Mouse (Mus musculus) forebrain, embryonic 10.5 days (tissue): ENCODE data around the gene Qtrt2. TPM values are rescaled to one million over a fixed set of nuclear protein-coding genes. Genes with fewer than 3 reads are reported as not detected.

Experiments
- DNase-seq: peaks from one replicate; pipeline ENCODE4 v3.0.0-alpha.2; 2017; ENCODE audit warnings: low spot score; ENCODE audit errors: extremely low spot score
- H3K27ac ChIP-seq: fragments of 300-500 bp; sonication (generic); 2 replicates; pipeline ENCODE4 v1.5.1; 2016; ENCODE audit warnings: mild to moderate bottlenecking
- H3K27me3 ChIP-seq: fragments of 300-500 bp; sonication (generic); 2 replicates; pipeline ENCODE4 v1.6.1; 2016; ENCODE audit warnings: mild to moderate bottlenecking; ENCODE audit not compliant: poor library complexity, severe bottlenecking
- H3K36me3 ChIP-seq: fragments of 300-500 bp; sonication (generic); replicated peaks from 2 replicates; pipeline ENCODE4 v1.6.1; 2016; ENCODE audit warnings: mild to moderate bottlenecking, moderate library complexity
- H3K4me1 ChIP-seq: fragments of 300-500 bp; sonication (generic); 2 replicates; pipeline ENCODE4 v1.6.1; 2016
- H3K4me3 ChIP-seq: fragments of 300-500 bp; sonication (generic); 2 replicates; pipeline ENCODE4 v1.5.1; 2016; ENCODE audit warnings: mild to moderate bottlenecking, moderate library complexity
- H3K9me3 ChIP-seq: fragments of 300-500 bp; sonication (generic); 2 replicates; pipeline ENCODE4 v1.6.1; 2016; ENCODE audit warnings: mild to moderate bottlenecking, moderate library complexity
- WGBS: fragments of 180-500 bp; shearing (Covaris S2); methylation state at CpG from one replicate; pipeline ENCODE4 v1.1.7; 2016; 5-methylcytosine and 5-hydroxymethylcytosine counted together
- polyA plus RNA-seq: library from polyadenylated mRNA; unstranded; fragments of >200 nt; fragmentation: Nextera tagmentation; extraction: Ambion mirVana; gene quantifications from 2 replicates; pipeline ENCODE4 v1.2.1, GENCODE M21; 2016

The Qtrt2 gene
- polyA plus RNA-seq, 1 experiment from 2014 or later: 33.9 TPM

- Histone ChIP-seq H3K27ac (no peak overlapping the region), H3K4me3 (no peak overlapping the region)
- DNase-seq: no peak
These were observed 19.3 kb upstream of the Qtrt2 start for GRCm38 (mm10) chr16:43945869-43946268.

GRCm38 (mm10) chr16:43945351-43945750, 18.7 kb upstream of the Qtrt2 start:
- Histone ChIP-seq H3K4me3 (no peak overlapping the region), H3K4me1 (no peaks in the 10 kb centered on the region), H3K36me3 (no peaks in the 10 kb centered on the region), H3K27ac (no peak overlapping the region), H3K9me3 (no peaks in the 10 kb centered on the region), H3K27me3 (no peaks in the 10 kb centered on the region)
- no peak for DNase-seq
- 91% methylated on average over 3 of the region's 3 CpGs for whole genome bisulfite sequencing

More at GRCm38 (mm10) chr16:43945869-43946268, 19.3 kb upstream of the Qtrt2 start:
- no peaks in the 10 kb centered on the region for H3K4me1 ChIP-seq
- no peaks in the 10 kb centered on the region for H3K9me3 ChIP-seq
- no peaks in the 10 kb centered on the region for H3K36me3 ChIP-seq
- H3K27me3 ChIP-seq: no peaks in the 10 kb centered on the region
- WGBS: 87% methylated on average over 3 of the region's 3 CpGs

DNA sequence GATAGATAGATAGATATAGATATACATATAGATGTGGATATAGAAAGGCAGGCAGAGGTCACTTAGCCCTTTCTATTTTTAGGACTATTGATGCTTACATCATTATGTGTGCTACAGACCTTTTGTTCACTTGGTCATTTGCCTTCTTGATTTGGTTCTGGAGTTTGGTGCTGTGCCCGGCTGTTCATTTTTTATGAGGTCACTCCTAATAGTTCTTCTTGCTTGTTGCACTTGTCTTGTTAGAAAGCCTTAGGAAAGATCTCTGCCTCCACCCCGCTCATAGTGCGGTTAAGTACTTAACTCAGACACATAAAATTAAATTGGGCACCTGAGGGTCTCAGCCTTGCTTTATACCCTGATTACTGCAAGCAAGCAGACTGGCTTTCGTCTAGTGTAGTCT, 14.2 kb upstream of the Qtrt2 start:
- Histone ChIP-seq H3K27ac (no peak overlapping the region), H3K9me3 (no peaks in the 10 kb centered on the region), H3K27me3 (no peaks in the 10 kb centered on the region), H3K4me3 (no peak overlapping the region), H3K4me1 (no peaks in the 10 kb centered on the region), H3K36me3 (peaks cover 6% of the 10 kb centered on the region; the same call in 1 of the 2 replicates)
- WGBS: 93% methylated on average over 4 of the region's 4 CpGs
- DNase-seq: no peak

DNA sequence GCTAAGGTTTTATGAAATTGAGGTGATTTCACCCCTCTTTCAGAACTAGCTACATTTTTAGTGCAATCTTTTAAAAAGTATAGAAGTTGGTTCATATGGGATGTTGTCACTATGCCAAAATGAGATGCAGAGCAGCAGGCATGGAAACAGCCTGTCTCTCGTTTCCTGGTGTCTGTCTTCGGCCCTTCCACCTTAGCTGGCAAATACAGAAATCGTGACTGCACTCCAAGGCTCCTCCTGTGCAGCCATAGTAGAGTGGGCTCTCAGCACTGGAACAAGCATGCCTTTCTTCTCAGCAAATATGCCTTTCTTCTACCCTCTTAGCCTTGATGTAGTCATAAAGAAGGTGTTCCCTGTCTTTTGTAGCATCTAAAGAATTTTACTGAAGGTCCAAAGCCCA, 9.3 kb upstream of the Qtrt2 start:
- Histone ChIP-seq H3K27me3 (no peaks in the 10 kb centered on the region), H3K9me3 (no peaks in the 10 kb centered on the region), H3K36me3 (peaks cover 6% of the 10 kb centered on the region; the same call in 1 of the 2 replicates), H3K4me1 (no peaks in the 10 kb centered on the region), H3K4me3 (no peak overlapping the region), H3K27ac (no peak overlapping the region)
- WGBS: 85% methylated on average over 3 of the region's 3 CpGs
- no peak for DNase-seq

GRCm38 (mm10) chr16:43935367-43935766, 8.8 kb upstream of the Qtrt2 start:
- Histone ChIP-seq H3K27ac (no peak overlapping the region), H3K27me3 (no peaks in the 10 kb centered on the region), H3K9me3 (no peaks in the 10 kb centered on the region), H3K36me3 (peaks cover 6% of the 10 kb centered on the region; the same call in 1 of the 2 replicates), H3K4me3 (no peak overlapping the region), H3K4me1 (no peaks in the 10 kb centered on the region)
- WGBS: 94% methylated on average over 3 of the region's 3 CpGs
- no peak for DNase-seq

- no peaks in the 10 kb centered on the region for H3K9me3 ChIP-seq
- no peaks in the 10 kb centered on the region for H3K27me3 ChIP-seq
- H3K36me3 ChIP-seq: peaks cover 6% of the 10 kb centered on the region; the same call in 1 of the 2 replicates
- no peak for DNase-seq
- no peaks in the 10 kb centered on the region for H3K4me1 ChIP-seq
- no peak overlapping the region for H3K4me3 ChIP-seq
- no peak overlapping the region for H3K27ac ChIP-seq
- WGBS: 92% methylated on average over 8 of the region's 8 CpGs
These were observed 8.2 kb upstream of the Qtrt2 start for GRCm38 (mm10) chr16:43934856-43935255.

DNA sequence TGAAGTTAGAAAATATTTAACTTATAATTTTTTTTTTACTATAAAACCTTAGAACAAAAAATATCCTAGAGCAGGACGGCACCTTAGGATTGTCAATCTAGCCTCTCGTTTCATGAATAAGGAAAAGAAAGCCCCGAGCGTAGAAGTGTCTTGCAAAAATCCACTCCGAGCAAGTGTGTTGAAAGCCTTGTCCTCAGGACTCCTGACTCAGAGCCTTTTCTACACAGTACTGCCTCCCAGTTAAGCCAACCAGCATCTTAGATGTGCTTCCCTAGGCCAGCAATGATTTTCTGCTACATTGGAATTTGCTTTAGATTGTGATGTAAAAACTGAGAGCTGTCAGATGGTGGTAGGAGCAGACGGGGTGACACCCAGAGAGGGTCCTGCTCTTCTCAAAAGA, 6.4 kb upstream of the Qtrt2 start:
- Histone ChIP-seq H3K27me3 (no peaks in the 10 kb centered on the region), H3K36me3 (no peaks in the 10 kb centered on the region), H3K27ac (no peak overlapping the region), H3K4me3 (no peak overlapping the region), H3K4me1 (no peaks in the 10 kb centered on the region), H3K9me3 (no peaks in the 10 kb centered on the region)
- no peak for DNase-seq
- 92% methylated on average over 6 of the region's 6 CpGs for WGBS

- no peak for DNase-seq
- no peaks in the 10 kb centered on the region for H3K36me3 ChIP-seq
- H3K27me3 ChIP-seq: no peaks in the 10 kb centered on the region
- no peaks in the 10 kb centered on the region for H3K4me1 ChIP-seq
- WGBS: 90% methylated on average over 7 of the region's 7 CpGs
- H3K9me3 ChIP-seq: no peaks in the 10 kb centered on the region
- no peak overlapping the region for H3K27ac ChIP-seq
- H3K4me3 ChIP-seq: no peak overlapping the region
These were observed 5.7 kb upstream of the Qtrt2 start for GRCm38 (mm10) chr16:43932319-43932718.

DNA sequence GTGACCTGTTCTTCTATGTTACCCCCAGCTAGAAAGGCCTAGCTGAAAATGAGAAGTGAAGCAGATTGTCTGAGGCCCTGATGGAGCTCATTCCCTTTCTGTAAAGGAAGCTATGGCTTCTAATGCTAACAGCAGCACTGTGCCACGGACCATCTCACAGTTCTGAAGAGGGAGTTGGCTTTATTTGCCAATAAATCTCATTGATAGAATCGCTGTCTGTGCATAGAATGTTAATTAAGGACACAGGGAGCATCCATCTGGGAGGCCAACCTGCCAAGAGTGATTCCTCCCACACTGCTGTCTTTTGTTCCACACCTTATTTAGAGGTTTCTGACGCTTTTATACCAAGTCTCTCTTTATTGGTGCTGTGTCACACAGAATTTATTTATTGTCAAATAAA, 4.9 kb upstream of the Qtrt2 start:
- no peaks in the 10 kb centered on the region for H3K4me1 ChIP-seq
- no peak overlapping the region for H3K27ac ChIP-seq
- WGBS: 91% methylated on average over 3 of the region's 3 CpGs

DNA sequence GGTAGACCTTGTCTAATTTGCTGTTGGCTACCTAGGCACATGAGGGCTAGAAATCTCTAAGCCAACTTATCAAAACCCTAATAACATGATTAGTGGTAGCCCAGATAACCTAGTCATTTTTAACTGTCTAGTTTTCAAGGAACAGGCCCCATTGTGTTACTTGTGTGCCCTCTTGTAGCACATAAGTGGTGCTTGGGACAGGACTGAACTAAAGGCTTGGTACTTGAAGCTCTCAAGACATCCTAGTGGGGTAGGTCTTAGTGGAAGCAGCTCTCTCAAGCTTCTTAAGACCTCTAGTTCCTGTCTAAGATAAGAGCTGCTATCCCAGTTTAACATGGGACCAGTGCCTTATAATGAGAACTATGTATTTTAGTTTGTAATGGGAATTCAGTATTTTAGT, 4.0 kb upstream of the Qtrt2 start:
- H3K36me3 ChIP-seq: no peaks in the 10 kb centered on the region

More for the DNA sequence above, 4.9 kb upstream of the Qtrt2 start:
- no peaks in the 10 kb centered on the region for H3K9me3 ChIP-seq
- DNase-seq: no peak
- H3K36me3 ChIP-seq: no peaks in the 10 kb centered on the region
- no peaks in the 10 kb centered on the region for H3K27me3 ChIP-seq
- no peak overlapping the region for H3K4me3 ChIP-seq

DNA sequence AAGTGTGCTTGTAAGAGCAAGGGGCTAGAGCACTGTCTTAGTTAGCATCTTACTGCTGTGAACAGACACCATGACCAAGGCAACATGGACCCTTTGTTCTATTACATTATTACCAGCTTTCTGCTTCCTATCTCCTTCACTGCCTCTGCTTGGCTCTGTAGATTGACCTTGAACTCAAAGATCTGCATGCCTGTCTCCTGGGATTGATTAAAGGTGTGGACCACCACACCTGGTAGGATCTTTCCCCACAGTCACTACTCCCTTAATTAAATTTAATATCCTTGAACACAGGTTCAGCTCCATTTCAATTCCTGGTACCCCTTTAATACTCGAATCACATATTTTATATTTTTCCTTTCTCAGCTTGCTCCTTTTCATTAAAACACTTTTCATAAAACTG, 763 bp downstream of the Qtrt2 start:
- Histone ChIP-seq H3K4me3 (no peak overlapping the region), H3K9me3 (no peaks in the 10 kb centered on the region), H3K27ac (no peak overlapping the region), H3K27me3 (no peaks in the 10 kb centered on the region), H3K4me1 (0 out of 2 replicates have a peak, but pooled peaks cover 4% of the 10 kb centered on the region), H3K36me3 (no peaks in the 10 kb centered on the region)
- WGBS: 85% methylated on average over 1 of the region's 1 CpGs
- DNase-seq: no peak

More for the DNA sequence above, 4.0 kb upstream of the Qtrt2 start:
- no peak overlapping the region for H3K27ac ChIP-seq
- H3K4me3 ChIP-seq: no peak overlapping the region
- no peaks in the 10 kb centered on the region for H3K9me3 ChIP-seq
- H3K27me3 ChIP-seq: no peaks in the 10 kb centered on the region
- H3K4me1 ChIP-seq: no peaks in the 10 kb centered on the region
- no peak for DNase-seq

- no peaks in the 10 kb centered on the region for H3K27me3 ChIP-seq
- no peak overlapping the region for H3K27ac ChIP-seq
- H3K36me3 ChIP-seq: no peaks in the 10 kb centered on the region
- 78% methylated on average over 6 of the region's 6 CpGs for WGBS
- 0 out of 2 replicates have a peak, but pooled peaks cover 4% of the 10 kb centered on the region for H3K4me1 ChIP-seq
- no peak for DNase-seq
- no peaks in the 10 kb centered on the region for H3K9me3 ChIP-seq
- no peak overlapping the region for H3K4me3 ChIP-seq
These were observed 1.5 kb downstream of the Qtrt2 start for GRCm38 (mm10) chr16:43925001-43925558.

GRCm38 (mm10) chr16:43922630-43923029, 4.0 kb downstream of the Qtrt2 start:
- no peak overlapping the region for H3K27ac ChIP-seq
- WGBS: 65% methylated on average over 3 of the region's 3 CpGs
- no peak for DNase-seq
- H3K9me3 ChIP-seq: no peaks in the 10 kb centered on the region
- no peaks in the 10 kb centered on the region for H3K27me3 ChIP-seq
- no peak overlapping the region for H3K4me3 ChIP-seq
- 0 out of 2 replicates have a peak, but pooled peaks cover 4% of the 10 kb centered on the region for H3K4me1 ChIP-seq
- H3K36me3 ChIP-seq: peaks cover 6% of the 10 kb centered on the region; the same call in 1 of the 2 replicates

DNA sequence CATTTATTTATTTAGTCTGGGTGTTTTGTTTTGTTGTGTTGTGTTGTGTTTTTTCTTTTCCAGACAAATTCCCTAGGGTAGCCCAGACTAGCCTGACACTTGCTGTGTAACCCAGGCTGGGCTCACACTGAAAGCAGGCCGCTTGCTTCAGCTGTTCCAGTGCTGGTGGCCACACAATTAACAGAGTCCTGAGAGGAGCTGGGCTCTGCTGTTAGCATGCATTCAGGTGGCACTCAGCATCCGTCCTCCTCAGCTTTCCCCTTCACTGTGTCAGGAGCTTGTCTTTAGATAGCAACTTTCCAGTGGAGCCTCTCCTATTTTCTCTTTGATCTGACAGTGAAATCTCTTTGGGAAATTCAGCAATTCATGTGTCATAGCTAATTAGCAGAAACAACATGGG, 4.6 kb downstream of the Qtrt2 start:
- 72% methylated on average over 2 of the region's 2 CpGs for WGBS

More for the DNA sequence above, 4.6 kb downstream of the Qtrt2 start:
- Histone ChIP-seq H3K9me3 (no peaks in the 10 kb centered on the region), H3K36me3 (peaks cover 6% of the 10 kb centered on the region; the same call in 1 of the 2 replicates), H3K4me1 (0 out of 2 replicates have a peak, but pooled peaks cover 4% of the 10 kb centered on the region), H3K4me3 (no peak overlapping the region), H3K27me3 (no peaks in the 10 kb centered on the region), H3K27ac (no peak overlapping the region)
- no peak for DNase-seq
